Mouse (Mus musculus) intestine, embryonic 16.5 days (tissue): ENCODE measurements around the gene Tlr12. TPM values are rescaled to one million over a fixed set of nuclear protein-coding genes. Genes with fewer than 3 reads are reported as not detected.

Source experiments
- ATAC-seq: fragments of 200-750 bp; cut with Nextera tagmentation; 2 replicates; pipeline ENCODE4 v1.8.0; 2017; ENCODE audit warnings: moderate TSS enrichment, moderate library complexity
- H3K27ac ChIP-seq: fragments of 300-500 bp; sonication (generic); 2 replicates; pipeline ENCODE4 v1.5.1; 2014; ENCODE audit warnings: mild to moderate bottlenecking, low read length
- H3K27me3 ChIP-seq: fragments of 300-500 bp; sonication (generic); replicated peaks from 2 replicates; pipeline ENCODE4 v1.6.1; 2014; ENCODE audit warnings: low read length, control low read depth, mixed read lengths; ENCODE audit not compliant: control insufficient read depth, insufficient read depth
- H3K36me3 ChIP-seq: fragments of 300-500 bp; sonication (generic); 2 replicates; pipeline ENCODE4 v1.6.1; 2014; ENCODE audit warnings: low read length, control low read depth; ENCODE audit not compliant: control insufficient read depth, insufficient read depth
- H3K4me1 ChIP-seq: fragments of 300-500 bp; sonication (generic); 2 replicates; pipeline ENCODE4 v1.6.1; 2014; ENCODE audit warnings: low read length, control low read depth, mixed read lengths; ENCODE audit not compliant: control insufficient read depth, insufficient read depth
- H3K4me2 ChIP-seq: fragments of 300-500 bp; sonication (generic); 2 replicates; pipeline ENCODE4 v1.6.1; 2014; ENCODE audit warnings: low read depth, low read length, control low read depth
- H3K4me3 ChIP-seq: fragments of 300-500 bp; sonication (generic); 2 replicates; pipeline ENCODE4 v1.5.1; 2014; ENCODE audit warnings: mild to moderate bottlenecking, low read length
- H3K9ac ChIP-seq: fragments of 300-500 bp; sonication (generic); 2 replicates; pipeline ENCODE4 v1.6.1; 2014; ENCODE audit warnings: low read depth, low read length
- H3K9me3 ChIP-seq: fragments of 300-500 bp; sonication (generic); 2 replicates; pipeline ENCODE4 v1.6.1; 2016; ENCODE audit warnings: low read length, control low read depth; ENCODE audit not compliant: control insufficient read depth
- WGBS: fragments of 180-500 bp; shearing (Covaris S2); extraction: QIAGEN DNeasy Blood & Tissue Kit; methylation state at CpG from one replicate; pipeline ENCODE4 v1.1.7; 2014; 5-methylcytosine and 5-hydroxymethylcytosine counted together
- polyA plus RNA-seq: library from polyadenylated mRNA; unstranded; fragments of >200 nt; fragmentation: Nextera tagmentation; extraction: Ambion mirVana; gene quantifications from 2 replicates; pipeline ENCODE4 v1.2.1, GENCODE M21; 2015

Tlr12 gene
- polyA plus RNA-seq, 1 experiment from 2014 or later, result 2.2 TPM

DNA sequence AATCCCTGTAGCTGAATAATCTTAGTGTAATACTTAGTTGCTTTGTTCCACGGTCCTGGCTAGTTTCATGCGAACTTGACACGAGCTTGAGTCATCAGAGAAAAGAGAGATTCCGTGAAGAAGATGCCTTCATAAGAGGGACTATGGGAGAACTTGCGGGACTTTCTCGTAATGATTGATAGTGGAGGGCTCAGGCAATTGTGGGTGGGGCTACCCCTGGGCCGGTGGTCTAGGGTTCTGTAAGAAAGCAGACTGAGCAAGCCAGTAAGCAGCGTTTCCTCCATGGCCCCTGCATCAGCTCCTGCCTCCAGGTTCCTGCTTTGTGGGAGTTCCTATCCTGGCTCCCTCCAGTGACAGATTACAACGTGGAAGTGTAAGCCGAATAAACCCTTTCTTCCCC, 7.7 kb downstream of the Tlr12 start:
- Histone ChIP-seq H3K4me3 (peak overlapping the region; percentile 62), H3K4me1 (peaks cover 14% of the 10 kb centered on the region), H3K36me3 (no peaks in the 10 kb centered on the region), H3K9ac (no peak overlapping the region), H3K9me3 (no peaks in the 10 kb centered on the region), H3K4me2 (peak overlapping the region; percentile 51), H3K27ac (peak overlapping the region; percentile 39; the same call in 1 of the 2 replicates), H3K27me3 (no peaks in the 10 kb centered on the region)
- WGBS, result 17% methylated on average over 10 of the region's 10 CpGs
- no peak for ATAC-seq

DNA sequence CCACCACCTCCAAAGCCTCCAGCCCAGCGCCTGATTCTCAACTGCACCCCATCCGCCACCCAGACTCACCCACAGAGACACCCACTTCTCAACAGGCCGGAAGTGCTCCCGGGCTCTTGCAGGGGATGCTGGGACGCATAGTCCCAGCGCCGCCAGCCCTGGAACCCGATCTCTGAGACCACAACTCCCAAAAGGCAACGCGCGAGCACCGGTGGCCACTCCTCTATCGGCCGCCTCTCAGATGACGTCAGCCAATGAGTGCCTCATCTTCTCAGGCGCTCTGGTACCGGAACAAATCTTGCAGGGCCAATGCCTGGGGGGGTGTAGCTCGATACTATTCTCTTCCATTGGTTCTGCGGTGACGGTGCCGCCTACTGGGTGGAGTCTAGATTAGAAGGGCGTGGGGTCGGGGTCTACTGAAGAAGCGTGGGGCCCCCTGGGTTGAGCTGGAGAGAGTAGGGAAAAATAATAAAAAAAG, 8.5 kb downstream of the Tlr12 start, which contains the start of gene Zscan20:
Zscan20 (minus strand) TSS at position 174 of the 478 bp plus-strand sequence.
- peak within 1 kb of the TSS; percentile 62 for H3K4me3 ChIP-seq

DNA sequence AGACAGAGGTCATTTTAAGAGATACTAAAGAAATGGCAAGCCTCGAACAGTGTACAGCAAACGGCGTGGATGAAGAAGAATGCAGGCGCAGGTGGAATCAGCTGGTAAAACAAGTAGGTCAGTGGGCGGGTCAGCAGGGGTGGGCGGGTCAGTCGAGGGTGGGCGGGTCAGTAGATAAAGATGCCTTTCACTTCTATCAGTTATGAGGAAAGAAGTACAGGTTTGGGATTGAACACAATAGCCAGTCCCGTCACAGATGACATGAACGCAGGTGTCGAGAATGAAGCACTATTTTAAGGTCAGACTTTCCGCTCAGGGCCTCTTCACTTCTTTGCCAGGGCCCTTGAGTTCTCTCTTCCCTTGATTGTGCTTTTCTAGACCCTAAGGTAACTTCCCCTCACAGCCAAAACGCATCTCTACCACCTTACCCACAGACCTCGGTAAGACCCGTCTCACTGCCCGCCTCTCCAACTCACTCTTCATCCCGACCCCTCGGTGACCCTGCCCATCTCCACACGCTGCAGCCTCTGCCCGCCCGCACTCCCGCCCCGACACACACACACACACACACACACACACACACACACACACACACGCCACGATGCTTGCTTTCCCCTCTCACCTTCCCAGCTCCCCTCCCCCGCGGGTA, 9.0 kb downstream of the Tlr12 start:
- Histone ChIP-seq H3K4me2 (peak overlapping the region; percentile 78), H3K27me3 (no peaks in the 10 kb centered on the region), H3K9me3 (no peaks in the 10 kb centered on the region), H3K4me3 (peak overlapping the region; percentile 62), H3K4me1 (peaks cover 14% of the 10 kb centered on the region), H3K27ac (no peak overlapping the region), H3K36me3 (no peaks in the 10 kb centered on the region), H3K9ac (peak overlapping the region; percentile 70)
- 5% methylated on average over 23 of the region's 27 CpGs for WGBS
- ATAC-seq, result peak; percentile 60

More for the DNA sequence above, 8.5 kb downstream of the Tlr12 start, which contains the start of gene Zscan20:
- peaks cover 14% of the 10 kb centered on the region for H3K4me1 ChIP-seq
- no peaks in the 10 kb centered on the region for H3K36me3 ChIP-seq
- peak within 1 kb of the TSS; percentile 78 for H3K4me2 ChIP-seq
- no peaks in the 10 kb centered on the region for H3K27me3 ChIP-seq
- ATAC-seq, result peak; percentile 98
- H3K27ac ChIP-seq, result peak within 1 kb of the TSS; percentile 39; the same call in 1 of the 2 replicates
- 0% methylated on average over 24 of the region's 24 CpGs for WGBS
- peak within 1 kb of the TSS; percentile 70 for H3K9ac ChIP-seq
- no peaks in the 10 kb centered on the region for H3K9me3 ChIP-seq

DNA sequence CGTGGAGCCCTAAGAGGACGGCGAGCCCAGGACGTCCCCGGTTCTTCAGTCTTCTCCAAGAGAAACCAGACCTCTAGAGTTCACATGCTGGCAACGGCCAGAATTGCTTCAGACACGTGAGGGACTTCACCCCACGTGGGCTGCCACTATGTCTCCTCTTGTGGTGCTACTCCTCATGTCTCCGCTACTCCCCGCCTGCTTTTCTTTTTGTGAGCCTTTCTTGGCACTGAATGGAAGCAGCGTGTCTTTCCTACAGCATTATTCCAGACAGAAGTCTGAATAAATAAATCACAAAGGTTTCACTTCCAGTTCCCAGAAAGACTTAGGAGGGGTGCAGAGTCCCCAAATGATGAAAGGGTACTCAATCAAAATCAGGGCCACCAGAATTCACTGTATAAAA, 10.8 kb downstream of the Tlr12 start:
- WGBS, result 70% methylated on average over 11 of the region's 11 CpGs
- Histone ChIP-seq H3K27ac (no peak overlapping the region), H3K4me3 (no peak overlapping the region), H3K4me2 (no peak overlapping the region), H3K4me1 (peaks cover 14% of the 10 kb centered on the region), H3K9me3 (no peaks in the 10 kb centered on the region), H3K27me3 (no peaks in the 10 kb centered on the region), H3K36me3 (0 out of 2 replicates have a peak, but pooled peaks cover 3% of the 10 kb centered on the region), H3K9ac (no peak overlapping the region)
- no peak for ATAC-seq

- no peak for ATAC-seq
- Histone ChIP-seq H3K9me3 (no peaks in the 10 kb centered on the region), H3K4me1 (peaks cover 14% of the 10 kb centered on the region), H3K36me3 (0 out of 2 replicates have a peak, but pooled peaks cover 3% of the 10 kb centered on the region), H3K4me2 (no peak overlapping the region), H3K27me3 (no peaks in the 10 kb centered on the region), H3K4me3 (no peak overlapping the region), H3K27ac (no peak overlapping the region), H3K9ac (no peak overlapping the region)
- WGBS, result 95% methylated on average over 7 of the region's 7 CpGs
Measured at GRCm38 (mm10) chr4:128606586-128606985, 11.8 kb downstream of the Tlr12 start.

DNA sequence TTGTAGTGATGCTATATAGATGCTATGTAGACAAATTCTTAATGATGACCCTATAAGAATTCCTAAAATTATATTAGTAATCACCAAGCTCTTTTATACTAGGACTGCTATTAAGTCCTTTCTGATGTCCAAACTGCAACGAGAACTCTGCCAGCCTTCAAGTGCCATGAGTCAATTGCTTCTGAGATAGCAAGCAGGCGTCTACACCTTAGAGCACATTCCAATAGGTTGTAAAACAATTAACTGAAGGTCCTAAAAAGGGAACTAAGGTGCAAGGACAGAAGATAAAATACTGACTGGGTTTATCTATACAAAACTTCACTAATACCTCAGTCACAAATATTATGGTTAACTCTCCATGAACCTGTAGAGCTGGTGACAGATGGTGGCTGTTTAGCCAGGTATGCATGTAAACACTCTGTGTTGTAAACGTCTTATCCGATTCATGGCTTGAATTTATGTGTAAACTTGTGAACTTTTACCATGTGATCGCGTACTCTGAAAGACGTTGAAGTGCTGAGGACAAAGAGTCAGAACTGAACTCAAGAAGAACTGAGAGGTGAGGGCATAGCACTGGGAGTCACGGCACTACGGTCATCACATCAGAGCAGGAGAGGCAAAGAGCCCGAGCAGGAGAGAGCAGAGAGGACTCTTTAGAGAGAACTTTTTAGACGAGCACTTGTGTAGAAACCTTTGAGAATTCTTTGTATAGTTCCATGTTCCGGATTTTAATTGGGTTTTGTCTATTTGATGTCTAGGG, 20.4 kb downstream of the Tlr12 start:
- Histone ChIP-seq H3K27me3 (no peaks in the 10 kb centered on the region), H3K9ac (no peak overlapping the region), H3K9me3 (no peaks in the 10 kb centered on the region), H3K27ac (no peak overlapping the region), H3K4me2 (peak overlapping the region; percentile 25; the same call in 1 of the 2 replicates), H3K4me1 (peaks cover 3% of the 10 kb centered on the region), H3K4me3 (no peak overlapping the region), H3K36me3 (no peaks in the 10 kb centered on the region)
- 38% methylated on average over 12 of the region's 12 CpGs for WGBS
- peak; percentile 85 for ATAC-seq

DNA sequence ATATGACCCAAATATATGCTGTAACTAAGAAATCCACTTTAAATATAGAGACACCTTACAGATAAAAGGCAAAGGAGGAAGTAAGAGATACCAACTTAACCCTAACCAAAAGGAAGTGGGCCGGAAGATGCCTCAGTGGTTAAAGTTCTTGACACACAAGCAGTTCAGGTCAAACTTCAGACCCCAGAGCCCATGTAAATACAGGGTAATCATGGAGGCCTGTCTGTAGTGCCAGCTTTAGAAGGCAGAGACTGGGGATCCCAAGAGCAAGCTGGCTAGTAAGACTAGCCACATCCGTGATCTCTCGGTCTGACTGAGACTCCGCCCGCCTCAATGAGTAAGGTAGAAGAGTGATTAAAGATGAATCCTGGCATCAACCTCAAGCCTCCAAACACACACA, 24.4 kb downstream of the Tlr12 start:
- no peak overlapping the region for H3K4me3 ChIP-seq
- H3K4me1 ChIP-seq, result peaks cover 3% of the 10 kb centered on the region
- 0 out of 2 replicates have a peak, but pooled peaks cover 4% of the 10 kb centered on the region for H3K36me3 ChIP-seq
- H3K9ac ChIP-seq, result no peak overlapping the region
- no peaks in the 10 kb centered on the region for H3K27me3 ChIP-seq
- ATAC-seq, result no peak
- 85% methylated on average over 5 of the region's 5 CpGs for WGBS
- H3K9me3 ChIP-seq, result no peaks in the 10 kb centered on the region
- H3K27ac ChIP-seq, result no peak overlapping the region
- H3K4me2 ChIP-seq, result no peak overlapping the region

DNA sequence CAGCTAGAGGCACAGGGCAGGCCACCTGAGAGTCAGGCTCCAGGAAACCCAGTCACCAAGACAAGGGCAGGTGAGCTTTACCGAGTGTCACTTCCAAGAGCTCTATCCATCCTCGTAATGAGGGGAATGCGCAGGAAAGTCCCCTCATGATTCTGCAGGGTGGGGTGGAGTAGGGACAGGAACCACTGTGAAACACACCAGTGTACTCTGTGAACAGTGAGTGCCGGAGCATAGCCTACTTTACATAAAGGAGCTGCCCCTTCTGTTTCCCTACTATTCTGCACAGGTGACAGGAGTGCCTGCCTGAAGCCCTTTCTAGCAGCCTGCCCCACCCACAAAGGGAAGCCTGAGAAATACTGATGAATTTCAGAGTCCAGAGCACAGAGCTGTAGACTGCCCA, 25.1 kb downstream of the Tlr12 start:
- Histone ChIP-seq H3K4me2 (no peak overlapping the region), H3K36me3 (0 out of 2 replicates have a peak, but pooled peaks cover 4% of the 10 kb centered on the region), H3K9me3 (no peaks in the 10 kb centered on the region), H3K4me3 (no peak overlapping the region), H3K9ac (no peak overlapping the region), H3K4me1 (peaks cover 3% of the 10 kb centered on the region), H3K27me3 (no peaks in the 10 kb centered on the region), H3K27ac (no peak overlapping the region)
- ATAC-seq, result no peak
- WGBS, result 82% methylated on average over 4 of the region's 4 CpGs

GRCm38 (mm10) chr4:128579182-128579581, 39.2 kb downstream of the Tlr12 start:
- ATAC-seq, result no peak
- H3K4me2 ChIP-seq, result no peak overlapping the region
- H3K9me3 ChIP-seq, result peaks cover 12% of the 10 kb centered on the region
- peaks cover 26% of the 10 kb centered on the region for H3K36me3 ChIP-seq
- H3K4me1 ChIP-seq, result no peaks in the 10 kb centered on the region
- H3K9ac ChIP-seq, result no peak overlapping the region
- H3K27me3 ChIP-seq, result no peaks in the 10 kb centered on the region
- no peak overlapping the region for H3K4me3 ChIP-seq
- H3K27ac ChIP-seq, result no peak overlapping the region
- WGBS, result 53% methylated on average over 4 of the region's 4 CpGs
